Mouse (Mus musculus): ENCODE data around the gene Sppl3. TPM values are rescaled to one million over a fixed set of nuclear protein-coding genes. Genes with fewer than 3 reads are reported as not detected.
"Not testable (repeated sequence)": the region's sequence is repeated elsewhere in the genome, so short reads cannot be mapped to it uniquely, and the experiment has no call there.

Gene Sppl3
- polyA plus RNA-seq, 1 experiment from 2014 or later, result 17.8 TPM

DNA sequence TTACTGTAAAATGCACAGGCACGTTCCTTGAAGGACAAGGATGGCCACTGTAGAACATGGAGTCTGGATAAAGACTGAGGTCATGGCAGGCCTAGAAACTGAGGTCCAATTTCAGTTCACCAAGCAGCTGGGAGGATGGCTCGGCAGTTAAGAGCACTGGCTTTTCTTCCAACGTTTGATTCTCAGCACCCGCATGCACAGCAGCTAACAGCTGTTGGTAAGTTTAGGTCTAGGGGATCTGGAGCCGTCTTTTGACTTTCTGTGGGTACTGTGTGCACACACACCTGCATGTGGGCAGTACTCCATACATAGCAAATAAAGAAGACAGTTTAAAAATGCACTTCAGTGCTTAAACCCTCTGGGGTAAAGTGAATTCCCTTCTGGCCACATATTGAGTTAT is 70.7 kb downstream of the Sppl3 start:
- Histone ChIP-seq H3K4me1 (replicated peaks) (no peaks in the 10 kb centered on the region; the same call in 1 of the 2 replicates), H3K4me2 (no peak overlapping the region), H3K27me3 (no peaks in the 10 kb centered on the region), H3K36me3 (peaks cover 44% of the 10 kb centered on the region), H3K9me3 (replicated peaks) (no peaks in the 10 kb centered on the region), H3K27ac (no peak overlapping the region), H3K4me3 (no peak overlapping the region), H3K9ac (no peak overlapping the region)
- no peak for ATAC-seq (replicated peaks; ENCODE audit: insufficient number of reproducible peaks, insufficient read depth, low FRiP score, low read depth)
- WGBS, result 87% methylated on average over 5 of the region's 5 CpGs

DNA sequence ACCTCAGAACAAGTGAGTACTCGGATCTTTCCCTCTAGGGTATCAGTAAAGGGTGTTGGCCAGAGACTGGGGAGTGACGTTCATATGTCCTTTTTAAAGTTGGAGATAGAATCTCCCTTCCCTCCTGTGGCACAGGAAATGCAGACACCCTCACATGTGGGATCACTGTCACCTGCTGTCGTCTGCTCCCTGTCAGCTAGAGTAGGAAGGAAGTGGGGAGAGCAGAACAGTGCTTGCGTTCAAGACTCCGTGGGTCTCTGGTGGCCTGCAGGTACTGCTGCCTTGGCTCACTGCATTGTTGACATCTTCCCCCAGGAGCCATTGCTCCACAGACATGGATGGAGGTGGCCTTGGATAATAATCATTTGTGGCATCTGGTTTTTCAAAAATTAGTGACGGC is 72.6 kb downstream of the Sppl3 start:
- WGBS, result 70% methylated on average over 6 of the region's 6 CpGs
- H3K4me2 ChIP-seq, result no peak overlapping the region
- no peak overlapping the region for H3K4me3 ChIP-seq
- no peak overlapping the region for H3K9ac ChIP-seq
- no peaks in the 10 kb centered on the region for H3K9me3 ChIP-seq (replicated peaks)
- no peak overlapping the region for H3K27ac ChIP-seq
- H3K36me3 ChIP-seq, result peaks cover 60% of the 10 kb centered on the region
- H3K27me3 ChIP-seq, result no peaks in the 10 kb centered on the region
- no peak for ATAC-seq (replicated peaks; ENCODE audit: insufficient number of reproducible peaks, insufficient read depth, low FRiP score, low read depth)
- no peaks in the 10 kb centered on the region for H3K4me1 ChIP-seq (replicated peaks)

DNA sequence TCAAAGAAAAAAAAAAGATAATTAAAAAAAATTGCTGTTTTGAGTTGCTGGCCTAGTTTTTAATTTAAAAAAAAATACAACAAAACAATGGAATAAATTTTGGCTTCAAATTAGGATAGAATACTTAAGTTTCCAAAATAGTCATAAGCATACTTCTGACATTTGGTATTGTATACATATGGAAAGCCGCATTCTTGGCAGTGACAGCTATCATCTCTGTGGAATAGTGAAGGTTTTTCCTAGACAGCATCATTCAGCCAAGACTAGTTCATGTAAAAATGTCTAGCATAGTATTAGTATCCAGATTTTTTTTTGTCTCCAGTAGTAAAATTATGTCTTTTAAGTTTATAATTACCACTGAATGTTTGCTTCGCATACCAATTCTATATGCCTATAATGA is 74.7 kb downstream of the Sppl3 start:
- Histone ChIP-seq H3K4me1 (replicated peaks) (no peaks in the 10 kb centered on the region), H3K9me3 (replicated peaks) (no peaks in the 10 kb centered on the region), H3K27me3 (no peaks in the 10 kb centered on the region), H3K4me3 (no peak overlapping the region), H3K9ac (no peak overlapping the region), H3K27ac (no peak overlapping the region), H3K36me3 (peaks cover 80% of the 10 kb centered on the region), H3K4me2 (no peak overlapping the region)
- WGBS, result 96% methylated on average over 2 of the region's 2 CpGs
- no peak for ATAC-seq (replicated peaks; ENCODE audit: insufficient number of reproducible peaks, insufficient read depth, low FRiP score, low read depth)

DNA sequence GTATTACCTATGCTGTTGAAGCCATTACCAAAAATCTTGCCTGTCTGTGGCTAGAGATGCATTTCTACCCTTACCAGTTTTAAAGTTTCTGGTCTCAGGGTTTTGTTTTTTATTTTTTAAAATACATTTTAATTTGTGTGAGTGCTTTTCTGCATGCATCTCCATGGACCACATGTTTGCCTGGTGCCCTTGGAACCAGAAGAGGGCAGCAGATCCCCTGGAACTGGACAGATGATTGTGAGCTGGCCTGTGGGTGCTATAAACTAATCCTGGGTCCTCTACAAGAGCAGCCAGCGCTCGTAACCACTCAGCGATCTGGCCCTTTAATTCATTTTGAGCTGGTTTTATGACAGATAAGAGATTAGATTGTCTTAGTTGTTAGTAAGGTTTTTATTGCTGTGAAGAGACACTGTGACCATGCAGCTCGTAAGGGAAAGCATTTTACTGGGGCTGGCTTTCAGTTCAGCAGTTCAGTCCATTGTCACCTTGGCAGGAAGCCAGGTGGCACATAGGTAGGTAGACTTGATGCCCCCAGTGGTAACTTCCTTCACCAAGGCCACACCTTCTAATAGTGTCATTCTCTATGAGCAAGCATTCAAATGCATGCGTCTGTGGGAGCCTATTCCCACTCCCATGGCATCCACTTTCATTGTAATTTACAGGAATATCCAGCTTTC is 78.8 kb downstream of the Sppl3 start:
- Histone ChIP-seq H3K9ac (no peak overlapping the region), H3K4me2 (no peak overlapping the region), H3K4me3 (no peak overlapping the region), H3K9me3 (replicated peaks) (no peaks in the 10 kb centered on the region), H3K27ac (no peak overlapping the region), H3K36me3 (peaks cover 62% of the 10 kb centered on the region), H3K27me3 (no peaks in the 10 kb centered on the region), H3K4me1 (replicated peaks) (peaks cover 4% of the 10 kb centered on the region)
- no peak for ATAC-seq (replicated peaks; ENCODE audit: insufficient number of reproducible peaks, insufficient read depth, low FRiP score, low read depth)
- WGBS, result 93% methylated on average over 5 of the region's 5 CpGs

DNA sequence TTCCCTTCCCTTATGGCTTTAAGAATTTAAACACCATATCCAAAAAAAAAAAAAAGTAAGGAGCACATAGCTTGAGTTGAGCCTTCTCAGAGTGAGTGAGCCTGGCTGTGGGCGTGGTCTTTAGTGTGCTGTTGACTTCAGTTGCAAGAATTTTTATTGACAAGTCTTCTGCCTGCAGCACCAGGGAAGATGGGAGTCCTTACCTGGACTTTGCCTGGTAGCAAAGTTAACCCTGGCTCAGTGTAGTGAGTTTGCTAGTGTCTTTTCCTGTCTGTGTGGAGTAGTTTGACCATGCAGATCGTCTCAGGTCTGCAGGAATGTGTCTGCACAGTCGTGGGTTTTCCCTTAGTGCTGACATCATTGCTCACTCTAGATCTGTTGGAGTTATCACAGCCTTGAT is 80.1 kb downstream of the Sppl3 start:
- ATAC-seq (replicated peaks; ENCODE audit: insufficient number of reproducible peaks, insufficient read depth, low FRiP score, low read depth), result no peak

DNA sequence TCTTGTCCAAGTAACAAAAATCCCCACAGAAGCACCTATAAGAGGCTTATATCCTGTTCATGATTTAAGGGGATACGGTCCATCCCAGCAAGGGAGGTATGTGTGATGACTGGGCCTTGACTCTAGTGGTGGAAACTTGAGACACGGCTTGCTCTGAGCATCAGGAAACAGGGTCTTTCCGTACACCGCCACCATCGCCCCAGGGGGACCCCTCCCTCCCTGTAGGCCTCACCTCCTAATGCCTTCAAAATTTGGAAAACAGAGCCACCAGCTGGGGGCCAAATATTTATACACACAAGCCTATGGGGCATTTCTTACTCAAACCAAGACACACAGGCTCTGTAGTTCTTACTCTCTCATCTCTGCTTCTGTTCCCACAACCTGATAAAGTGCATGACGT is 80.8 kb downstream of the Sppl3 start:
- H3K4me1 ChIP-seq (replicated peaks), result peaks cover 9% of the 10 kb centered on the region
- WGBS, result 86% methylated on average over 6 of the region's 6 CpGs
- no peak overlapping the region for H3K9ac ChIP-seq
- H3K36me3 ChIP-seq, result peaks cover 66% of the 10 kb centered on the region
- no peaks in the 10 kb centered on the region for H3K9me3 ChIP-seq (replicated peaks)
- ATAC-seq (replicated peaks; ENCODE audit: insufficient number of reproducible peaks, insufficient read depth, low FRiP score, low read depth), result no peak
- H3K4me3 ChIP-seq, result no peak overlapping the region
- no peaks in the 10 kb centered on the region for H3K27me3 ChIP-seq
- no peak overlapping the region for H3K4me2 ChIP-seq
- no peak overlapping the region for H3K27ac ChIP-seq

More for the DNA sequence above, 80.1 kb downstream of the Sppl3 start:
- 70% methylated on average over 3 of the region's 3 CpGs for WGBS
- Histone ChIP-seq H3K9ac (no peak overlapping the region), H3K27me3 (no peaks in the 10 kb centered on the region), H3K27ac (no peak overlapping the region), H3K4me3 (no peak overlapping the region), H3K4me2 (no peak overlapping the region), H3K9me3 (replicated peaks) (no peaks in the 10 kb centered on the region), H3K36me3 (peaks cover 66% of the 10 kb centered on the region), H3K4me1 (replicated peaks) (peaks cover 9% of the 10 kb centered on the region)

DNA sequence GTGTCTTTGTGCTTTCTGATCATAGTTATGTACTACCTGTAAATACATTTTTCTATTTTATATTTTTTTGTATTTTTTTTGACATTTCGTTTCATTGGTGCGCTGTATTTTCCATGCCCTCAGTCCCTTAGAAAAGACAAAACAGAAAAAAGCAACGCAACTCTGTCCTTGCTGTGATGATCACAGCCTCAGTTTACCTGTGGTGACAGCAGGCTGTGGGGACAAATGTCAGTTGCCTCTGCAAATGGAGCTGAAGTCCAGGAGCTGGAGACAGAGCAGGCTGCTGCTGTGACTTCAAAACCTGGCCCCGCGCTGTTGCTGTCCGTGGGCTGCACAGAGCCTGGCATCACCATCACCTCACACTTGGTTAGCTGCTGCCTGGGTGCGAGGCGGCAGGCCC is 87.3 kb downstream of the Sppl3 start, which contains the start of gene Gm10401:
TSS of gene Gm10401 (minus strand) at position 101 of the 400 bp plus-strand sequence.
- peaks cover 5% of the 10 kb centered on the region for H3K4me1 ChIP-seq (replicated peaks)
- WGBS, result 95% methylated on average over 8 of the region's 8 CpGs
- H3K4me3 ChIP-seq, result no peak within 1 kb of the TSS
- no peak within 1 kb of the TSS for H3K4me2 ChIP-seq
- no peak for ATAC-seq (replicated peaks; ENCODE audit: insufficient number of reproducible peaks, insufficient read depth, low FRiP score, low read depth)
- H3K27me3 ChIP-seq, result no peaks in the 10 kb centered on the region
- H3K27ac ChIP-seq, result no peak within 1 kb of the TSS
- H3K36me3 ChIP-seq, result peaks cover 47% of the 10 kb centered on the region
- no peaks in the 10 kb centered on the region for H3K9me3 ChIP-seq (replicated peaks)
- H3K9ac ChIP-seq, result no peak within 1 kb of the TSS

DNA sequence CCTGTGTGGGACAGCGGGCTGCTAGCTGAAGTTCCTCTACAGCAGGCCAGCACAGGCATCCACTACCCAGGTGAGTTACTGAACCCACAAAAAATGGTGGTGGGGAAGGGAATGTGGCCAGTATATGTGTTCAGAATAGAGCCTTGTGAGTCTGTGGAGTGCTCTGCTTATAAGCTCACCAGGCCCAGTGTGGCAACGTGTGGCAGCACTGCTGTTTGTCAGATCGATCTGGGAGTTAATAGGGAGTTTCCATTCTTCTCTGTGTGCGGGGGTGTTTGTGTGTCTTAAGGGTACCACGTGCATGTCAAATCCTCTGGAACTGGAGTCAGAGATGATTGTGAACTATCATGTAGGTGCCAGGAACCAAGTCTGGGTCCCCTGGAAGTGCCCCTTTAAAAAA is 88.6 kb downstream of the Sppl3 start:
- peaks cover 5% of the 10 kb centered on the region for H3K4me1 ChIP-seq (replicated peaks)
- ATAC-seq (replicated peaks; ENCODE audit: insufficient number of reproducible peaks, insufficient read depth, low FRiP score, low read depth), result no peak
- no peaks in the 10 kb centered on the region for H3K9me3 ChIP-seq (replicated peaks)
- no peaks in the 10 kb centered on the region for H3K27me3 ChIP-seq
- no peak overlapping the region for H3K27ac ChIP-seq
- peaks cover 47% of the 10 kb centered on the region for H3K36me3 ChIP-seq
- H3K4me3 ChIP-seq, result no peak overlapping the region
- no peak overlapping the region for H3K4me2 ChIP-seq
- 77% methylated on average over 5 of the region's 5 CpGs for WGBS
- no peak overlapping the region for H3K9ac ChIP-seq

DNA sequence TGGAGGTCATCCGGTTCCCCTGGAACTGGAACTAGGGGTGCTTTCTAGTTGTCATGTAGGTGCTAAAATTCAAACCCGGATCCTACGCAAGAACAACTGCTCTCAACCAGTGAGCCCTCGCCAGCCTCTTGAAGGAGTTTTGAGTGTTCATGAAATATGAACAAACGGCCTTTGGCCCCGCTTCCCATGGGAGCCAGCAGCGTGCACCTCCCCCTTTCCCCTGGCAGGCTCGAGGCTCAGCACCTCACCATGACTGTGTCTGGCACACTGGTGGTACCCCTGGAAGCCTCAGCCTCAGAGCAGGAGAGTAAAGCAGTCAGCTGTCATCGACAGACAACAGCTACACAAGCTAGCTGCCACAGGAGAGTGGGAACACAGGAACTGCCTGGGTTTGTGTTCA is 89.1 kb downstream of the Sppl3 start:
- Histone ChIP-seq H3K4me1 (replicated peaks) (peaks cover 2% of the 10 kb centered on the region), H3K9ac (no peak overlapping the region), H3K27me3 (no peaks in the 10 kb centered on the region), H3K36me3 (peaks cover 44% of the 10 kb centered on the region), H3K9me3 (replicated peaks) (no peaks in the 10 kb centered on the region), H3K4me2 (no peak overlapping the region), H3K27ac (no peak overlapping the region), H3K4me3 (no peak overlapping the region)
- ATAC-seq (replicated peaks; ENCODE audit: insufficient number of reproducible peaks, insufficient read depth, low FRiP score, low read depth), result no peak
- 82% methylated on average over 9 of the region's 9 CpGs for WGBS

DNA sequence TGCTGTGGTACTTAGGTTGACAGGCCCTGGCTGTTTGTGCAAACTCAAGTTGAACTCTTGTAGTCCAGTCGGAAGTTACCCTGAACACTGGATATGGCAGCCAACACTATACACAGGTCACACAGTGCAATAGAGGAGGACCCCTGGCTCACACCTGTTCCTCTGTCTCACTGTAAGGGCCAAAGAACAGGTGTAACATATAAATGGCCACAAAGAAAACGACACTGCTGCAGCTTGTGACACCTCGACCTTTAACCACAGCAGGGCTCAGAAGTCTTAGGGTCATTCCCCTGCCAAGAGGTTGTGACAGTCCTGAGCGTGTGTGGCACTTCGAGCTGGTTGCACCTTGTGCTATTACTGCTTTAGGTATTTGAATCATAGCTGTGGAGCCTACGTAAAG is 89.5 kb downstream of the Sppl3 start:
- Histone ChIP-seq H3K4me1 (replicated peaks) (no peaks in the 10 kb centered on the region), H3K4me2 (no peak overlapping the region), H3K27me3 (no peaks in the 10 kb centered on the region), H3K9ac (no peak overlapping the region), H3K27ac (no peak overlapping the region), H3K36me3 (peaks cover 40% of the 10 kb centered on the region), H3K9me3 (replicated peaks) (no peaks in the 10 kb centered on the region), H3K4me3 (no peak overlapping the region)
- 84% methylated on average over 6 of the region's 6 CpGs for WGBS
- ATAC-seq (replicated peaks; ENCODE audit: insufficient number of reproducible peaks, insufficient read depth, low FRiP score, low read depth), result no peak

DNA sequence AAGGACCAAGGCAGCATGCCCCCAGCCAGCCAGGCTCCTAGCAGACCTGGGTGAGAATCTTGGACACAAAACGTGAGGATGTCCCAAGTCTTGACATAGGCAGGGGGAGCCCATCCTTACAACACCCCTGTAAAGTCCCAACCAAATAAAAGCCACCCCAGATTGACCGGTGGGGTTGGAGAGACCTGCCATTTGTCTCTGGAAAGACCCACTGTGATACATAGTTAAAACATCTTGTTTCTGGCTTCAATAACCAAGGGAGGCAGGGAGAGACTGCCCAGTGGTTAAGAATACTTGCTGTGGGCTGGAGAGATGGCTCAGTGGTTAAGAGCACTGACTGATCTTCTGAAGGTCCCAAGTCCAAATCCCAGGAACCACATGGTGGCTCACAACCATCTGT is 91.3 kb downstream of the Sppl3 start:
- H3K27me3 ChIP-seq, result no peaks in the 10 kb centered on the region
- H3K4me3 ChIP-seq, result no peak overlapping the region
- no peak overlapping the region for H3K9ac ChIP-seq
- H3K36me3 ChIP-seq, result peaks cover 26% of the 10 kb centered on the region
- no peaks in the 10 kb centered on the region for H3K9me3 ChIP-seq (replicated peaks)
- H3K4me2 ChIP-seq, result no peak overlapping the region
- ATAC-seq (replicated peaks; ENCODE audit: insufficient number of reproducible peaks, insufficient read depth, low FRiP score, low read depth), result no peak
- WGBS, result 82% methylated on average over 2 of the region's 2 CpGs
- H3K4me1 ChIP-seq (replicated peaks), result no peaks in the 10 kb centered on the region
- no peak overlapping the region for H3K27ac ChIP-seq

DNA sequence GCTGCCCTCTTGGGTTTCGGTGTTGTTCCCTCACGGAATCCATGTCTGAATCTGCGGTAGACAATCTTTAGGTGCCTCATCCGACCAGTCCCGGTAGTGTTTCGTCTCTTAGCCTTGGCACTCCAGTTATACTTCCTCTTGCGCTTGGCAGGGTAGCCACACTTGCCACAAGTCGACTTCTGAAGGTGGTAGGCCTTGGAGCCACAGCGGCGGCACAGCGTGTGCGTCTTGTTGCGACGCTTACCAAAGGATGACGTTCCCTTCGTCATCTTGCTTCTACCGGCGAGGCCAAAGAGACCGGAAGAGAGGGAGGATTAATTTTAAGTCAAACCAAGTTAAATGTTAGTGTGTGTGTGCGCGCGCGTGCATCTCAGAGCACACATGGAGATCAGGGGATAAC is 92.3 kb downstream of the Sppl3 start:
- not testable (repeated sequence) for ATAC-seq (replicated peaks; ENCODE audit: insufficient number of reproducible peaks, insufficient read depth, low FRiP score, low read depth); H3K27ac ChIP-seq; H3K4me2 ChIP-seq; H3K4me3 ChIP-seq; H3K9ac ChIP-seq; H3K9me3 ChIP-seq (replicated peaks); H3K27me3 ChIP-seq; H3K4me1 ChIP-seq (replicated peaks)
- H3K36me3 ChIP-seq, result peaks cover 23% of the 10 kb centered on the region
- WGBS, result 95% methylated on average over 23 of the region's 23 CpGs

Measured in heart, embryonic 15.5 days (tissue).